Mouse (Mus musculus): ENCODE data around the gene Mrgprd. TPM values are rescaled to one million over a fixed set of nuclear protein-coding genes. Genes with fewer than 3 reads are reported as not detected.

Mrgprd gene
- polyA plus RNA-seq, 3 experiments from 2014 or later, result not detected

Other genes with a start within 250 kb of the Mrgprd start
- not detected for gene 1810010D01Rik, start 106.7 kb upstream of the Mrgprd start, polyA plus RNA-seq (2017; shearing (Covaris generic))
- gene Tpcn2, start 30.8 kb upstream of the Mrgprd start, polyA plus RNA-seq (2017; shearing (Covaris generic)), result 1 to 10 TPM; 6.9 to 7.6 (median 7.6) TPM
- not detected for gene Mrgprf, start 14.0 kb upstream of the Mrgprd start, polyA plus RNA-seq (2017; shearing (Covaris generic))

All from inflammation-experienced regulatory T-cells, adult 6 months (primary cell).